Mouse (Mus musculus) spleen, adult 18-20 months (tissue): ENCODE results near the gene Tle4.

Experiments
- DNase-seq, 2 experiments: peaks; one replicate each; pipeline ENCODE4 v3.0.0; 2022; ENCODE audit warnings: mixed read lengths in 2 of 2

Tle4 gene

GRCm38 (mm10) chr19:14518438-14519044, 79.3 kb downstream of the Tle4 start:
- DNase-seq, result no peak

GRCm38 (mm10) chr19:14516420-14516819, 81.4 kb downstream of the Tle4 start:
- DNase-seq, result no peak

- no peak for DNase-seq
Observed at GRCm38 (mm10) chr19:14508819-14509218, 89.0 kb downstream of the Tle4 start.

- DNase-seq, result no peak
Observed at GRCm38 (mm10) chr19:14507911-14508310, 89.9 kb downstream of the Tle4 start.

GRCm38 (mm10) chr19:14506875-14507670, 90.8 kb downstream of the Tle4 start:
- no peak for DNase-seq

- DNase-seq, result no peak
Observed at GRCm38 (mm10) chr19:14505885-14506548, 91.8 kb downstream of the Tle4 start.

GRCm38 (mm10) chr19:14505401-14505800, 92.5 kb downstream of the Tle4 start:
- DNase-seq, result no peak

- no peak for DNase-seq
Observed at GRCm38 (mm10) chr19:14503862-14504261, 94.0 kb downstream of the Tle4 start.

GRCm38 (mm10) chr19:14502234-14502633, 95.6 kb downstream of the Tle4 start:
- no peak for DNase-seq

- no peak for DNase-seq
Observed at GRCm38 (mm10) chr19:14499835-14500425, 97.9 kb downstream of the Tle4 start.

- no peak for DNase-seq
Observed at GRCm38 (mm10) chr19:14493047-14493446, 104.8 kb downstream of the Tle4 start.

GRCm38 (mm10) chr19:14487180-14487579, 110.7 kb downstream of the Tle4 start:
- no peak for DNase-seq

- DNase-seq, result no peak
Observed at GRCm38 (mm10) chr19:14485176-14485575, 112.7 kb downstream of the Tle4 start.

- no peak for DNase-seq
Observed at GRCm38 (mm10) chr19:14482562-14483138, 115.2 kb downstream of the Tle4 start.

GRCm38 (mm10) chr19:14481796-14482561, 115.9 kb downstream of the Tle4 start:
- no peak for DNase-seq

GRCm38 (mm10) chr19:14479711-14480110, 118.1 kb downstream of the Tle4 start:
- DNase-seq, result no peak

- no peak for DNase-seq
Observed at GRCm38 (mm10) chr19:14469325-14469724, 128.5 kb downstream of the Tle4 start.

- no peak for DNase-seq
Observed at GRCm38 (mm10) chr19:14468733-14469132, 129.1 kb downstream of the Tle4 start.

- no peak for DNase-seq
Observed at GRCm38 (mm10) chr19:14466020-14466419, 131.8 kb downstream of the Tle4 start.

GRCm38 (mm10) chr19:14463281-14464079, 134.4 kb downstream of the Tle4 start:
- DNase-seq, result no peak

- no peak for DNase-seq
Observed at GRCm38 (mm10) chr19:14453486-14453885, 144.4 kb downstream of the Tle4 start.
